Mouse (Mus musculus) liver, embryonic 13.5 days (tissue): ENCODE measurements around the gene Rarb. TPM values are rescaled to one million over a fixed set of nuclear protein-coding genes. Genes with fewer than 3 reads are reported as not detected.

Experiments
- ATAC-seq: fragments of 200-750 bp; cut with Nextera tagmentation; 2 replicates; pipeline ENCODE4 v1.8.0; 2017; ENCODE audit warnings: low read depth, mild to moderate bottlenecking, moderate number of reproducible peaks, moderate library complexity
- DNase-seq: peaks from one replicate; pipeline ENCODE4 v3.0.0; 2022
- H3K27ac ChIP-seq: fragments of 300-500 bp; sonication (generic); 2 replicates; pipeline ENCODE4 v1.5.1; 2015; ENCODE audit warnings: moderate library complexity, mild to moderate bottlenecking, inconsistent platforms
- H3K27me3 ChIP-seq: fragments of 300-500 bp; sonication (generic); 2 replicates; pipeline ENCODE4 v1.6.1; 2015; ENCODE audit warnings: mild to moderate bottlenecking, inconsistent platforms
- H3K36me3 ChIP-seq: fragments of 300-500 bp; sonication (generic); 2 replicates; pipeline ENCODE4 v1.6.1; 2015; ENCODE audit warnings: mild to moderate bottlenecking, inconsistent platforms
- H3K4me1 ChIP-seq: fragments of 300-500 bp; sonication (generic); replicated peaks from 2 replicates; pipeline ENCODE4 v1.6.1; 2015; ENCODE audit warnings: inconsistent platforms
- H3K4me2 ChIP-seq: fragments of 300-500 bp; sonication (generic); 2 replicates; pipeline ENCODE4 v1.6.1; 2015; ENCODE audit warnings: inconsistent platforms, mild to moderate bottlenecking, moderate library complexity
- H3K4me3 ChIP-seq: fragments of 300-500 bp; sonication (generic); replicated peaks from 2 replicates; pipeline ENCODE4 v1.5.1; 2015; ENCODE audit warnings: mild to moderate bottlenecking, inconsistent platforms
- H3K9ac ChIP-seq: fragments of 300-500 bp; sonication (generic); 2 replicates; pipeline ENCODE4 v1.6.1; 2015; ENCODE audit warnings: mild to moderate bottlenecking, inconsistent platforms
- H3K9me3 ChIP-seq: fragments of 300-500 bp; sonication (generic); replicated peaks from 2 replicates; pipeline ENCODE4 v1.6.1; 2016; ENCODE audit warnings: inconsistent platforms
- WGBS: fragments of 180-500 bp; shearing (Covaris S2); methylation state at CpG from one replicate; pipeline ENCODE4 v1.1.7; 2015; ENCODE audit not compliant: insufficient replicate concordance; 5-methylcytosine and 5-hydroxymethylcytosine counted together
- polyA plus RNA-seq: library from polyadenylated mRNA; unstranded; fragments of >200 nt; fragmentation: Nextera tagmentation; extraction: Ambion mirVana; gene quantifications from 2 replicates; pipeline ENCODE4 v1.2.1, GENCODE M21; 2015

Rarb gene
- polyA plus RNA-seq, 1 experiment from 2014 or later = 2.4 TPM

DNA sequence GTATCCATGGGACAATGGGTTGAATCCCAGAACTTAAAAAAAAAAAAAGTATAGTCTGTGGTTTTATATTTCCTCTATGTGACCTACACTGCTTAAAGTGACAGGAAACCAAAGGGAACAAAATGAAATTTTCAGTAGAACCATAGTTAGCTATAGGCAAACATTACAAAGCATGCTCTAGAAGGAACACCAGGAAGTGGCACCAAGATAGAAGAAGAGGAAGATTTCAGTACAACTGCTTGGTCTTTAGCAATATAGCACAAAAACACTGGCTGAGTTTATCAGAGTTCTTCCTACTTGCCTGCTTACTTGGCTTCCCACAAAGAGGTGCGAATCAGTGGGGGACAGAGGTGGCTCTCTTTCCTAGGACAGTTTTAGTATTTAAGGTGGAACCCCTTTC is 266.7 kb downstream of the Rarb start:
- H3K9me3 ChIP-seq = no peaks in the 10 kb centered on the region
- H3K36me3 ChIP-seq = no peaks in the 10 kb centered on the region
- no peak overlapping the region for H3K27ac ChIP-seq
- no peak for ATAC-seq
- no peak for DNase-seq
- 0 out of 2 replicates have a peak, but pooled peaks cover 6% of the 10 kb centered on the region for H3K4me1 ChIP-seq
- H3K4me2 ChIP-seq = no peak overlapping the region
- 37% methylated on average over 1 of the region's 1 CpGs for WGBS
- no peak overlapping the region for H3K4me3 ChIP-seq
- no peaks in the 10 kb centered on the region for H3K27me3 ChIP-seq
- no peak overlapping the region for H3K9ac ChIP-seq

DNA sequence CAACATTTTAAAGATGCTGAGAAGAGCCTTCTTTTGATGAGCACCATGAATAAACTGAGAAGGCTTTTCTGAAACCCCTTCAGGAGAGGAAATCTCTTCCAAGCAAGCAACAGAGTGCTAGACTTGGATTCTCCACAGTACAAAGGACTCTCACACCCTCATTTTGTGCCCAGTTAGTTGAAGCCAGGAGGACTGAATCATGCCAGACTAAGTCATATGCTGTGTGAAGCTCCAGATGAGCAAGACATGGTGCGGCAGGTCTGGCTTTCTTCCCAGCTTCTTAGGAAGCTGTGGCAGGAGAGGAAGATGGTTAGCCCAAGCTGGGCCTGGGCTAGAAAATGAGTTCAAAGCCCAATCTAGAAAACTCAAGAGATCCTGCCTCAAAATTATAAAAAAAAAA is 267.1 kb downstream of the Rarb start:
- no peak overlapping the region for H3K27ac ChIP-seq
- 0 out of 2 replicates have a peak, but pooled peaks cover 6% of the 10 kb centered on the region for H3K4me1 ChIP-seq
- WGBS = 66% methylated on average over 1 of the region's 1 CpGs
- DNase-seq (no peak), ATAC-seq (no peak)
- no peak overlapping the region for H3K4me3 ChIP-seq
- no peak overlapping the region for H3K4me2 ChIP-seq
- H3K9me3 ChIP-seq = no peaks in the 10 kb centered on the region
- no peaks in the 10 kb centered on the region for H3K36me3 ChIP-seq
- no peaks in the 10 kb centered on the region for H3K27me3 ChIP-seq
- no peak overlapping the region for H3K9ac ChIP-seq

DNA sequence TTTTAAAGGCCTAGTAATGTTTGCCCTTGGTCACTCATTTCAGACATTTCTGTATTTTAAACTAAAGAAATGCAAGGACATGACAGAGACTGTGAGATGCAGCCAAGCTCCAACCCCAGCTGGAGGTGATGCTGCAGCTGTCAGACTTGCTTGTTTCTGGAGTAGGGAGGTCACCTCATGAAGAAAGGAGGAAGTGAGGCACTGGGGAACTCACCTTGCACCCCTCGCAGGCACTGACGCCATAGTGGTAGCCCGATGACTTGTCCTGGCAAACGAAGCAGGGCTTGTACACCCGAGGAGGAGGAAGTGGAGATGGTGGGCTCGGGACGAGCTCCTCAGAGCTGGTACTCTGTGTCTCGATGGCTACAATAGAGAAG is 270.8 kb downstream of the Rarb start:
- H3K4me2 ChIP-seq = no peak overlapping the region
- H3K4me1 ChIP-seq = no peaks in the 10 kb centered on the region
- no peak overlapping the region for H3K9ac ChIP-seq
- H3K36me3 ChIP-seq = no peaks in the 10 kb centered on the region
- ATAC-seq (no peak), DNase-seq (no peak)
- H3K9me3 ChIP-seq = no peaks in the 10 kb centered on the region
- H3K27ac ChIP-seq = no peak overlapping the region
- no peak overlapping the region for H3K4me3 ChIP-seq
- WGBS = 48% methylated on average over 8 of the region's 8 CpGs
- no peaks in the 10 kb centered on the region for H3K27me3 ChIP-seq

DNA sequence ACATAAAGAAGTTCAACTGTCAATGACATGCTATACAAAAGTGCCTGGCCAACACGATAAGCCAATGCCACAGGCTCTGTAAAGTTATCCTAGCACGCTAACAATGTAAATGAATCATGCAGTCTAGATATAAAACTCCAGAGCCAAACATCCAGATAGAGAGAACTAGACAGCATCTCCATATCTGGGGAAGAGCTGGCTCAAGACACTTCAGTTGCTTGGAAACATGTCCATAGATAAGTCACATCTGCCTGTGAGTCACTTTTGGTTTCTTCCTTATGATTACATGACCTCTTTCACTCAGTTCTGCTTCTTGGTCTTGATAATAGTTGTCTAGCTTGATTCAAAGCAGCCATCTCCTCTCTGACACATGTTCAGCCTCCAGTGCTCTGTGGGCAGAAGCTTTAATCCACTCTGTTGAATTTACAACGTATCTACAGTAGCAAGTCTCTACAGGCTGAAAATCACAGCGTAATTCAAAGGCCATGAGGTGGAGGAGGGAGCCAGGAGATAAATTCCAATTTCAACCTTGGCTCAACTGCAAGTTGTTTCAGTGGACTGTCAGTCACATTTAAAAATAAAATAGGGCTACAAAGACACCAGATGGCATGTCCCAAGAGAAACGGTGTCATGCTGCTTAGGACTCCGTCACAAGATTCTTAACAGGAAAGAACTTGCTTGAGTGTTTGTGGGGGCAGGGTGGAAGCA is 271.3 kb downstream of the Rarb start:
- H3K9me3 ChIP-seq = no peaks in the 10 kb centered on the region
- no peak for DNase-seq
- 59% methylated on average over 6 of the region's 6 CpGs for WGBS
- H3K36me3 ChIP-seq = no peaks in the 10 kb centered on the region
- H3K27ac ChIP-seq = no peak overlapping the region
- no peaks in the 10 kb centered on the region for H3K27me3 ChIP-seq
- no peaks in the 10 kb centered on the region for H3K4me1 ChIP-seq
- H3K4me2 ChIP-seq = no peak overlapping the region
- H3K9ac ChIP-seq = no peak overlapping the region
- H3K4me3 ChIP-seq = no peak overlapping the region
- ATAC-seq = no peak

DNA sequence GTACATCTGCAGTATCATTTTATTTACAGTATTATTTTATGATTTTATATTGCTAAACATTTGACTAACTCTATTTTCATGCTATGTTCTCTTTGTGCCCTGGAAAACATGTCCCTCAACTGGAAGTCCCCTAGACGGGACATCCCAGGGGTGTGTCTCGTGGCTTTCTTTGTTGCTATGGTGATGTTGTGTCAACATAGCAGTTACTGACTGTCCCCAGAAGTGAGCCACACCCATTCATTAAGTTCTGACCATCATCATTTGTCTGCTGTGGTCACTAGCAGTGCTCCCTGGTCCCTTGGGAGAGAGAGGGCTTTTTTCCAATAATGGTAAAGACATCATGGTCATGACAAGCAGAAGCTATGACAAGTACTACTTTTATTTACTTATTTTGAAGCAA is 274.0 kb downstream of the Rarb start:
- H3K4me1 ChIP-seq = no peaks in the 10 kb centered on the region
- no peak overlapping the region for H3K4me2 ChIP-seq
- no peaks in the 10 kb centered on the region for H3K9me3 ChIP-seq
- no peak overlapping the region for H3K4me3 ChIP-seq
- no peak overlapping the region for H3K27ac ChIP-seq
- H3K9ac ChIP-seq = no peak overlapping the region
- DNase-seq (no peak), ATAC-seq (no peak)
- H3K36me3 ChIP-seq = no peaks in the 10 kb centered on the region
- 30% methylated on average over 2 of the region's 2 CpGs for WGBS
- H3K27me3 ChIP-seq = no peaks in the 10 kb centered on the region

DNA sequence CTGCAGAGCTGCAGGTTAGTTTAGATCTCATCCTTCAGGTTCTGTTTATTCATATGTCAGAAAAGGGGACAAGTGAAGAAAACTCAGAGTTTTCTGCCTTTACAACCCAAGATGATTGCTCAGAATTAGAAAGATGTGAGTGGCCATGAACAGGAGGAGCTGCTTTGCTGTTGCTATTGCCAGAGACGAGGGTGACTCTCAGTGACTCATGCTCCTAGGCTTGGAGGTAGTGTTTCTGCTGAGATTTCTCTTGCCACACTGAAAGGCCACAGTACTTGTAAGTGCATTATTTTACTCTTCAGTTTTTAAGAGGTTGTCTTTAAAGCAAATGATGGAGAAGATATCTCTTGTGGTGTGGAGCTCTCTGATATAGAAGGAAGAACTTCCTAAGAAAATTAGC is 277.3 kb downstream of the Rarb start:
- no peaks in the 10 kb centered on the region for H3K27me3 ChIP-seq
- H3K36me3 ChIP-seq = no peaks in the 10 kb centered on the region
- H3K9ac ChIP-seq = no peak overlapping the region
- no peak overlapping the region for H3K4me2 ChIP-seq
- no peaks in the 10 kb centered on the region for H3K4me1 ChIP-seq
- DNase-seq (no peak), ATAC-seq (no peak)
- no peak overlapping the region for H3K27ac ChIP-seq
- 38% methylated on average over 1 of the region's 1 CpGs for WGBS
- no peak overlapping the region for H3K4me3 ChIP-seq
- no peaks in the 10 kb centered on the region for H3K9me3 ChIP-seq

DNA sequence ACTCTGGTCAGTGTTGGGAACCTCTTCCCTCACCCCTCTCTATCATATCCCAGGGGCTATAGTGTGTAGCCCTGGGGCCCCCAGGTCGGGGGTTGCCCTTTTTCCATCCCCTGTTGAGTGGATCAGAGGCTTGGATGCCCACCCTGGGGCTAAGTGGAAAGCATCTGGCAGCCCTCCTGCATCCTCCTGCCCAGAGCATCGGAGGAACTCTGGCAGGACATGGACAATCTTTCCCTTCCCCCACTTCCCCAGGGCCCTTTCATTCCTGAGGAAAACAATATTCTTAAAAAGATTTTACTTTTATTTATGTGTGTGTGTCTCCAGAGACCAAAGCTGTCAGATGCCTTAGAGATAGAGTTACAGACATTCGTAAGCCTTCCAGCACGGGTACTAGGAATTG is 281.5 kb downstream of the Rarb start:
- Histone ChIP-seq H3K4me3 (no peak overlapping the region), H3K27ac (no peak overlapping the region), H3K9me3 (no peaks in the 10 kb centered on the region), H3K4me2 (no peak overlapping the region), H3K27me3 (no peaks in the 10 kb centered on the region), H3K9ac (no peak overlapping the region), H3K36me3 (no peaks in the 10 kb centered on the region), H3K4me1 (no peaks in the 10 kb centered on the region)
- ATAC-seq (no peak), DNase-seq (no peak)
- WGBS = 66% methylated on average over 4 of the region's 4 CpGs

DNA sequence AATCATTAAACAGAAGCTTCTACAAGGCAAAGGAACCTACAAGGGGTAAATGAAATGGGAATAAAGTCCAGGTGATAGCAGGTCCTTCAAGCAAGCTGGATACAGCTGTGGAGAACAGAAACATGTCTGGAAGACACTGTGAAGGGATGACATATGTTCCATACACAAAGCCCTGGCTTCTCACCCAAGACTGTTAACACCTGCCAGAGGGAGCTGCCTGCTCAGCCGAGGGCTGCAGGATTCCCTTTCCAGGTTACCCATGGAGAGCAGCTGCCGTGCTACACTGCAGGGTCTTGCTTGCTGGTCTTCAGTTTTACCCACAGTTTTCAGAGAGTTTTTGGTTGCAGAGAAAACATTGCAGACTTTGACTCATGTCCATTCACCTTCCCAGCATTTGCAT is 290.3 kb downstream of the Rarb start:
- DNase-seq (no peak), ATAC-seq (no peak)
- Histone ChIP-seq H3K27me3 (no peaks in the 10 kb centered on the region), H3K4me1 (no peaks in the 10 kb centered on the region), H3K9ac (no peak overlapping the region), H3K9me3 (no peaks in the 10 kb centered on the region), H3K36me3 (no peaks in the 10 kb centered on the region), H3K27ac (no peak overlapping the region), H3K4me3 (no peak overlapping the region), H3K4me2 (no peak overlapping the region)
- 70% methylated on average over 2 of the region's 2 CpGs for WGBS

DNA sequence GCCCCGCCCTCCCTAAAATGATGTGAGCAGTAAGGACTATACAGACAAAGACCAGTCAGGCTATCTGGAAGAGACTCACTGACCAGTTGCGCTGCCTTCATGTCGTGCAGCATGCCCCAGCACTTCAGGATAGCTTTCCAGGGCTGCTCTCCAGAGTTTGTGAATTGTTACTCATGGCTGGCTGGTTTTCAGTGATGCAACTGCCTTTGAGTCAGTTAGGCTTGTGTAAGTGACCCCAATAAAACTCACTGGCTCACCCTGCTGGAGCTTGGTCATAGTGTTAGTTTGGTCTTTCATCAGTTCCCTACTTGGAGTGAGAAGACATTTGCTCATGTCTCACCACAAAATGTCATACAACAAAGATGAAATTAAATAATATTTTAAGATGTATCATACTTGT is 292.8 kb downstream of the Rarb start:
- DNase-seq = no peak
- no peak overlapping the region for H3K4me2 ChIP-seq

DNA sequence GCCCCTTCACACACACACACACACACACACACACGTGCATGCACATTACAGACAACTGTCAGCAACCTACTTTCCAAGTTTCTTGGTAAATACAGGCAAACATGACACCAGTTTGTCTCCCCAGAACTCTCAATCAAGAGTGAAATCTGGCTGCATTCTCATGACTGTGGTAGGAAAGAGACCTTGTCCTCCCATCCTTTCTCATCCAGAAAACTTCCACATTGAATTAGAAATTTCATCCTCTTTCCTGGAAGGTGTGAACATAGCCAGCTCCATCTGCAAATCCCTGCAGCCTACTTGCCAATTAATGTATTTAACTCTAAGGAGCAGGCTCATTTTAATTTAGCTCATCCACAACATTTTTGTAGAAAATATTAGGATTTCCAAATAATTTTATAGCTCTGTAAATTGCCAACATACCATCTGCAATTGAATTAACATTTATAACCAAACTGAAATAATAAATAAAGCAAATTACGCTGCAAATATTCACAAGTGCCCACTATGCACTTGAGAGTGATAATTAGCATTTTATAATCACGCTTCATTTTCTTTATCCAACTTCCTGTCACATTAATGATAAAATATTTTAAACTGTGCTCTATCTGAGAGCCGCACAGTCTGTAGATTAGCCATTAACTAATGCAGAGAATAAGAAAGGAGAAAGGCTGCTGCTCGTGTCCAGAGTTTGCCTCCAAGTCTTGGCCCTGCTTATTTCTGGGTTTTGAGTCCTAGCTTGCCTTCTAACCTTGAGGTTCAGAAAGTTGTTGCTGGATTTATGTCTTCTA is 293.6 kb downstream of the Rarb start:
- Histone ChIP-seq H3K4me2 (no peak overlapping the region), H3K4me3 (no peak overlapping the region), H3K4me1 (no peaks in the 10 kb centered on the region), H3K36me3 (no peaks in the 10 kb centered on the region), H3K27ac (no peak overlapping the region), H3K9me3 (no peaks in the 10 kb centered on the region), H3K9ac (no peak overlapping the region), H3K27me3 (no peaks in the 10 kb centered on the region)
- DNase-seq (no peak), ATAC-seq (no peak)
- WGBS = 58% methylated on average over 5 of the region's 5 CpGs

More for the DNA sequence above, 292.8 kb downstream of the Rarb start:
- 64% methylated on average over 3 of the region's 3 CpGs for WGBS
- H3K27ac ChIP-seq = no peak overlapping the region
- H3K4me3 ChIP-seq = no peak overlapping the region
- H3K4me1 ChIP-seq = no peaks in the 10 kb centered on the region
- no peaks in the 10 kb centered on the region for H3K27me3 ChIP-seq
- ATAC-seq = no peak
- no peaks in the 10 kb centered on the region for H3K36me3 ChIP-seq
- no peaks in the 10 kb centered on the region for H3K9me3 ChIP-seq
- H3K9ac ChIP-seq = no peak overlapping the region

DNA sequence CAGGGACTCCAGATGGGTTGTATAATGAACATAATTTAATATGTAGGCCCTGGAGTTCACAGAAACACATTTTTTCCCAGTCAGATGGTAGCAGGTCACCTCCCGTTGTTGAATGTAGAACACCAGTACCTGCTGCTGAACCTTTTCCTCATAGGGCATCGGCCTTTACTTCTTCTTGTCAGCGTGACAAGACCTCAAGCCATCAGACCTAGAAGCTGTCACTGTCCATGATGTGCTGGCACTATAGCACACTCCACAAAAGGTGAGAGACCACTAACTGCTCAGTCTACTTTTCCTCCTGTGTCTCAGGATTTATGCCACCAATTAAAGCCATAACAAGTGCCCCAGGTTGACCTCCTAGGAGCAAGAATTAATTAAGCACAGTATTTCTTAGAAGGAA is 296.1 kb downstream of the Rarb start:
- Histone ChIP-seq H3K9ac (no peak overlapping the region), H3K4me2 (no peak overlapping the region), H3K4me3 (no peak overlapping the region), H3K36me3 (no peaks in the 10 kb centered on the region), H3K9me3 (no peaks in the 10 kb centered on the region), H3K4me1 (no peaks in the 10 kb centered on the region; the same call in 1 of the 2 replicates), H3K27me3 (no peaks in the 10 kb centered on the region), H3K27ac (no peak overlapping the region)
- DNase-seq (no peak), ATAC-seq (no peak)
- WGBS = 81% methylated on average over 3 of the region's 3 CpGs
